Mouse (Mus musculus): ENCODE results near the gene Atxn7l2.

The Atxn7l2 gene

GRCm38 (mm10) chr3:108186098-108187047, 24.4 kb downstream of the Atxn7l2 start, which contains the start of gene Amigo1:
Gene Amigo1, plus strand, starts transcription at chr3:108186335.
- in situ Hi-C loops (cut with MboI; ENCODE audit: low pct_unique_long_range_greater_than_20kb in 1 of 2, low sequenced_read_pairs in 2 of 2, unreplicated experiment in 1 of 2): no loop called here

- in situ Hi-C loops (cut with MboI; ENCODE audit: low pct_unique_long_range_greater_than_20kb in 1 of 2, low sequenced_read_pairs in 2 of 2, unreplicated experiment in 1 of 2): no loop called here
Measured at GRCm38 (mm10) chr3:108185460-108186097, 25.2 kb downstream of the Atxn7l2 start.

GRCm38 (mm10) chr3:108184742-108185141, 26.0 kb downstream of the Atxn7l2 start:
- in situ Hi-C loops (cut with MboI; ENCODE audit: low pct_unique_long_range_greater_than_20kb in 1 of 2, low sequenced_read_pairs in 2 of 2, unreplicated experiment in 1 of 2): no loop called here

GRCm38 (mm10) chr3:108180514-108180913, 30.2 kb downstream of the Atxn7l2 start:
- in situ Hi-C loops (cut with MboI; ENCODE audit: low pct_unique_long_range_greater_than_20kb in 1 of 2, low sequenced_read_pairs in 2 of 2, unreplicated experiment in 1 of 2): no loop called here

- in situ Hi-C loops (cut with MboI; ENCODE audit: low pct_unique_long_range_greater_than_20kb in 1 of 2, low sequenced_read_pairs in 2 of 2, unreplicated experiment in 1 of 2): no loop called here
Measured at GRCm38 (mm10) chr3:108178756-108179715, 31.7 kb downstream of the Atxn7l2 start.

GRCm38 (mm10) chr3:108174672-108175531, 35.8 kb downstream of the Atxn7l2 start:
- in situ Hi-C loops (cut with MboI; ENCODE audit: low pct_unique_long_range_greater_than_20kb in 1 of 2, low sequenced_read_pairs in 2 of 2, unreplicated experiment in 1 of 2): no loop called here

GRCm38 (mm10) chr3:108169199-108169598, 41.5 kb downstream of the Atxn7l2 start:
- in situ Hi-C loops (cut with MboI; ENCODE audit: low pct_unique_long_range_greater_than_20kb in 1 of 2, low sequenced_read_pairs in 2 of 2, unreplicated experiment in 1 of 2): loop anchor here (10.0 kb wide), 2 partner anchors 66 to 216 kb away; partner anchors contain the start of gene Psrc1 (in 2 of the 2)

- in situ Hi-C loops (cut with MboI; ENCODE audit: low pct_unique_long_range_greater_than_20kb in 1 of 2, low sequenced_read_pairs in 2 of 2, unreplicated experiment in 1 of 2): loop anchor here (10.0 kb wide), 2 partner anchors 67 to 217 kb away; partner anchors contain the start of gene Psrc1 (in 2 of the 2)
Measured at GRCm38 (mm10) chr3:108167499-108167898, 43.2 kb downstream of the Atxn7l2 start.

- in situ Hi-C loops (cut with MboI; ENCODE audit: low pct_unique_long_range_greater_than_20kb in 1 of 2, low sequenced_read_pairs in 2 of 2, unreplicated experiment in 1 of 2): loop anchor here (10.0 kb wide), 2 partner anchors 68 to 218 kb away; partner anchors contain the start of gene Psrc1 (in 2 of the 2)
Measured at GRCm38 (mm10) chr3:108166486-108167211, 44.1 kb downstream of the Atxn7l2 start.

- in situ Hi-C loops (cut with MboI; ENCODE audit: low pct_unique_long_range_greater_than_20kb in 1 of 2, low sequenced_read_pairs in 2 of 2, unreplicated experiment in 1 of 2): loop anchor here (10.0 kb wide), 2 partner anchors 69 to 219 kb away; partner anchors contain the start of gene Psrc1 (in 2 of the 2)
Measured at GRCm38 (mm10) chr3:108165532-108166315, 45.0 kb downstream of the Atxn7l2 start.

- in situ Hi-C loops (cut with MboI; ENCODE audit: low pct_unique_long_range_greater_than_20kb in 1 of 2, low sequenced_read_pairs in 2 of 2, unreplicated experiment in 1 of 2): loop anchor here (10.0 kb wide), 2 partner anchors 70 to 220 kb away; partner anchors contain the start of gene Psrc1 (in 2 of the 2)
Measured at GRCm38 (mm10) chr3:108164807-108165206, 45.9 kb downstream of the Atxn7l2 start.

GRCm38 (mm10) chr3:108164091-108164490, 46.6 kb downstream of the Atxn7l2 start:
- in situ Hi-C loops (cut with MboI; ENCODE audit: low pct_unique_long_range_greater_than_20kb in 1 of 2, low sequenced_read_pairs in 2 of 2, unreplicated experiment in 1 of 2): loop anchor here (10.0 kb wide), 2 partner anchors 71 to 221 kb away; partner anchors contain the start of gene Psrc1 (in 2 of the 2)

GRCm38 (mm10) chr3:108158383-108159037, 52.2 kb downstream of the Atxn7l2 start:
- in situ Hi-C loops (cut with MboI; ENCODE audit: low pct_unique_long_range_greater_than_20kb in 1 of 2, low sequenced_read_pairs in 2 of 2, unreplicated experiment in 1 of 2): no loop called here

- in situ Hi-C loops (cut with MboI; ENCODE audit: low pct_unique_long_range_greater_than_20kb in 1 of 2, low sequenced_read_pairs in 2 of 2, unreplicated experiment in 1 of 2): no loop called here
Measured at GRCm38 (mm10) chr3:108154656-108155055, 56.1 kb downstream of the Atxn7l2 start, which contains the start of gene Gpr61. Gene Gpr61, minus strand, starts transcription at chr3:108154882.

GRCm38 (mm10) chr3:108152290-108152689, 58.4 kb downstream of the Atxn7l2 start:
- in situ Hi-C loops (cut with MboI; ENCODE audit: low pct_unique_long_range_greater_than_20kb in 1 of 2, low sequenced_read_pairs in 2 of 2, unreplicated experiment in 1 of 2): no loop called here

Measured in mouse embryonic stem cell (cell line).